Mouse (Mus musculus) T-cell, adult 66 days (primary cell): ENCODE results near the gene Tepp. TPM values are rescaled to one million over a fixed set of nuclear protein-coding genes. Genes with fewer than 3 reads are reported as not detected.

Experiments
- total RNA-seq, 2 experiments: library from RNA; stranded (reverse); gene quantifications; 3 replicates in 1 of 2; 4 replicates in 1 of 2; pipeline ENCODE4 v1.2.4; 2023

Tepp gene
- total RNA-seq, result not detected

GRCm38 (mm10) chr8:95310342-95310970, at the start of gene Tepp:
Gene Tepp, plus strand, starts transcription at chr8:95310566.

DNA sequence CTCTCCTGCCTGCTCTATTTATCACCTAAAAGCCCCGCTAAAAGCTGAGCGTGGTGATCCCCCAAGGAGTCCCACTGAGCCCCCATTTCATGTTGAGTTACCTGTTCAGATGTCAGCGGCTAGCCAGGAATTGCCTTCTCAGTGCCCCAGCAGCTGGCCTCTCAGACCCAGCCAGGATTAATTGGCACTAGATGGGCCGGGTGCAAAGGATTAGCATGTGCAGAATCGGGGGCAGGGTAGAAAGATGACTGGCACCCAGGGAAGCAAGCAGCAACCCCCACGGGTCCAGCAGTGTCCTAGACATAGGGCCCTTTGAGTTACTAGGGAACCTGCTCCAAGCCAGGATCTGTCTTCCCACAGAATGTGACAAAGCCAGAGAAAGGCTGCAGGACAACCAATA, 3.9 kb upstream of the Tepp start, which contains the start of gene Cngb1:
Cngb1 (minus strand) TSS at position 155 of the 400 bp plus-strand sequence.

DNA sequence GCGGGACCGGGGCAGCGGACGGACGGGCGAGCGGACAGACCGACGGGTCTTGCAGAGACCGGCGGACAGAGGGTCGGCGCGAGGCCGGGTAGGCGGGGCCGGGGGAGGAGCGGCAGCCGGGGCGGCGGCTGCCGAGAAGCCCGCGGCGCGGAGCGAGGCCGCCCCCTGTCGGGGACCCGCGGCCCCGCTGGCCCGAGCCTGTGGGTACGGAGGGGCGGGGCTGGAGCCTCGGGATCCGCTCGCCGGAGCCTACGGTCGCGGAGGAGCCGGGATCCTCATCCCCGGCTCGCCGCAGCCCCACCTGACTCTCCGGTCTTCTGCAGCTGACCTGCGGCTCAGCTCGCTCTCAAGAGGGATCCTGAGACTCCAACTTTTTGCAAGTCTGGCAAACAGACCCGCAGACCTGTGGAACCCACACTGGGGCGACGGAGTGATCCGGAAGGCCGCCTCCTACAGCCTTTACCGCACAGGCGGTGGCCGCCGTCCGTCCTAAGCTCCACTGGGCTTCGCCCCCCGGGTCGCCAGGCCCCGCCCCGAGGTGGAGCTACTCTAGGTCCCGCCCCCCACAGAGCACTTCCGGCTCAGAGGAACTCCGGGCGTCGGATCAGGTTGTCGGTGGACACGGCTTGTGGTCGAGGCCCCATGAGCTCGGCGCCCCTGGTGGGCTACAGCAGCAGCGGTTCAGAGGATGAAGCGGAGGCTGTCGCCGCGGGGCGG, 21.5 kb downstream of the Tepp start, which contains the start of the genes Zfp319 and Usb1:
Zfp319 (minus strand) TSS at position 231 of the 717 bp plus-strand sequence.
Usb1 (plus strand) TSS at position 565 of the 717 bp plus-strand sequence.

DNA sequence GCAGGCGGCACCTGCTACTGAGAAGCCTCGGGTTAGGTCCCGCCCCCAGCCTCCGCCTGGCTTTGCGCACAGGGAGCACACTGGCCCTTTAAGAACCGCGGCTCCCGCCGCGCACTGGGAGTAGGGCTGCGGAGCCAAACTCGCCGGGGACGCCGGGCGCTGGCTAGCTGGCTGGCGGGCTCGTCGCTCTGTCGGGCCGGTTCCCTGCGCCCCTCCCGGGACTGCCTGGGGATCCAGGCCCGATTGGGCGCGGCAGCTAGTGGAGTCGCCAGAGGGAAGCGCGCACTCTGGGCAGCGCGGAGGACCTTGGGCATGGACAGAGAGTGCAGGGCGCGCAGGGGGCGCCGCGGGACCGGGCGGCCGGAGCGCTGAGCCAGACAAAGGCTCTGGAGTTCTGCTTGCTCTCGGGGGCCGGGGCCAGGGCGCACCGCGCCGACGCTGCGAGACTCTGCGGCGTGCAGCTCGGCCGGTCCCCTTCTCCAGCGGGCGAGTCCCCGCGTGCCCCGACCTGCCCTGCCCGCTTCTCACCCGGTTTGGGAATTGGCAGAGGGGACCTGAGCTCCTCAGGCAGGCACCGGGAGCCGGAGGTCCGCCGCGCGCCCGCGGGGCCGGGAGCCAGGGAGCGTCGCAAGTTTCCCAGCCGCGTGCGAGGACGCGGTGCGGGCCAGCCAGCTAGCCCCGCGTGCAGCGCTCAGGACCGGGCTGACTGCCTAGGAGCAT, 41.9 kb downstream of the Tepp start, which contains the start of gene Mmp15:
Mmp15 (plus strand) TSS at position 118 of the 720 bp plus-strand sequence.

Other genes starting within 250 kb of the Tepp start
- gene Katnb1, start 229.4 kb upstream of the Tepp start, total RNA-seq, result 10 to 100 TPM; 18.9 to 20.9 TPM
- gene Kifc3, start 107.8 kb upstream of the Tepp start, total RNA-seq, result 1 to 10 TPM; 6.9 to 7.7 TPM
- not detected for gene Cngb1, start 4.0 kb upstream of the Tepp start, total RNA-seq
- 10 to 100 TPM; 19.9 to 20.9 TPM for gene Zfp319, start 21.4 kb downstream of the Tepp start, total RNA-seq
- 10 to 100 TPM; 33.1 to 42.0 TPM for gene Usb1, start 21.7 kb downstream of the Tepp start, total RNA-seq
- gene Mmp15, start 41.7 kb downstream of the Tepp start, total RNA-seq, result 1 to 10 TPM; 2.7 to 2.8 TPM
- gene Cfap20, start 124.3 kb downstream of the Tepp start, total RNA-seq, result 10 to 100 TPM; 42.0 to 44.2 TPM
- gene Csnk2a2, start 179.5 kb downstream of the Tepp start, total RNA-seq, result 10 to 100 TPM; 78.7 to 84.2 TPM
- not detected for gene Ccdc113, start 223.5 kb downstream of the Tepp start, total RNA-seq